Mouse (Mus musculus) heart, postnatal 0 days (tissue): ENCODE results near the gene Exoc5. TPM values are rescaled to one million over a fixed set of nuclear protein-coding genes. Genes with fewer than 3 reads are reported as not detected.

Experiments used
- ATAC-seq: fragments of 200-750 bp; cut with Nextera tagmentation; 2 replicates; pipeline ENCODE4 v1.8.0; 2017; ENCODE audit warnings: low read depth, moderate number of reproducible peaks, moderate library complexity; ENCODE audit not compliant: insufficient read depth
- DNase-seq: peaks from one replicate; pipeline ENCODE4 v3.0.0-alpha.2; 2016; ENCODE audit warnings: low spot score
- H3K27ac ChIP-seq: fragments of 300-500 bp; sonication (generic); 2 replicates; pipeline ENCODE4 v1.5.1; 2014; ENCODE audit warnings: low read depth, mild to moderate bottlenecking
- H3K27me3 ChIP-seq: fragments of 300-500 bp; sonication (generic); 2 replicates; pipeline ENCODE4 v1.6.1; 2014; ENCODE audit warnings: low read length, mixed read lengths; ENCODE audit not compliant: control insufficient read depth, insufficient read depth
- H3K36me3 ChIP-seq: fragments of 300-500 bp; sonication (generic); replicated peaks from 2 replicates; pipeline ENCODE4 v1.6.1; 2014; ENCODE audit warnings: low read length, mixed read lengths; ENCODE audit not compliant: control insufficient read depth, insufficient read depth
- H3K4me1 ChIP-seq: fragments of 300-500 bp; sonication (generic); 2 replicates; pipeline ENCODE4 v1.6.1; 2014; ENCODE audit warnings: antibody characterized with exemption; ENCODE audit not compliant: control insufficient read depth, insufficient read depth
- H3K4me2 ChIP-seq: fragments of 300-500 bp; sonication (generic); 2 replicates; pipeline ENCODE4 v1.6.1; 2014; ENCODE audit warnings: low read depth, mild to moderate bottlenecking, low read length, moderate library complexity
- H3K4me3 ChIP-seq: fragments of 300-500 bp; sonication (generic); 2 replicates; pipeline ENCODE4 v1.5.1; 2014; ENCODE audit warnings: low read depth, low read length
- H3K9ac ChIP-seq: fragments of 300-500 bp; sonication (generic); replicated peaks from 2 replicates; pipeline ENCODE4 v1.6.1; 2014; ENCODE audit warnings: low read depth, low read length, mixed read lengths
- H3K9me3 ChIP-seq: fragments of 300-500 bp; sonication (generic); replicated peaks from 2 replicates; pipeline ENCODE4 v1.6.1; 2016; ENCODE audit warnings: low read length; ENCODE audit not compliant: control insufficient read depth
- CTCF ChIP-seq: IDR thresholded peaks from 2 replicates; pipeline ENCODE4 v1.5.1; 2016; ENCODE audit warnings: antibody characterized with exemption, control low read depth, low read depth
- EP300 ChIP-seq: IDR thresholded peaks from 2 replicates; pipeline ENCODE4 v1.6.1; 2016; ENCODE audit warnings: antibody characterized with exemption, low read depth
- WGBS: fragments of 180-500 bp; shearing (Covaris S2); extraction: QIAGEN DNeasy Blood & Tissue Kit; methylation state at CpG from one replicate; pipeline ENCODE4 v1.1.7; 2014; 5-methylcytosine and 5-hydroxymethylcytosine counted together
- polyA plus RNA-seq: library from polyadenylated mRNA; unstranded; fragments of >200 nt; fragmentation: Nextera tagmentation; extraction: Ambion mirVana; gene quantifications from 2 replicates; pipeline ENCODE4 v1.2.1, GENCODE M21; 2015
- total RNA-seq: library from RNA; depleted of rRNA; stranded (reverse); fragments of >200 nt; gene quantifications from 2 replicates; pipeline ENCODE4 v1.2.3, GENCODE M21; 2014; ENCODE audit warnings: low replicate concordance

Gene Exoc5
- total and polyA plus RNA-seq, 2 experiments from 2014 or later, result 22.9 to 35.0 TPM

DNA sequence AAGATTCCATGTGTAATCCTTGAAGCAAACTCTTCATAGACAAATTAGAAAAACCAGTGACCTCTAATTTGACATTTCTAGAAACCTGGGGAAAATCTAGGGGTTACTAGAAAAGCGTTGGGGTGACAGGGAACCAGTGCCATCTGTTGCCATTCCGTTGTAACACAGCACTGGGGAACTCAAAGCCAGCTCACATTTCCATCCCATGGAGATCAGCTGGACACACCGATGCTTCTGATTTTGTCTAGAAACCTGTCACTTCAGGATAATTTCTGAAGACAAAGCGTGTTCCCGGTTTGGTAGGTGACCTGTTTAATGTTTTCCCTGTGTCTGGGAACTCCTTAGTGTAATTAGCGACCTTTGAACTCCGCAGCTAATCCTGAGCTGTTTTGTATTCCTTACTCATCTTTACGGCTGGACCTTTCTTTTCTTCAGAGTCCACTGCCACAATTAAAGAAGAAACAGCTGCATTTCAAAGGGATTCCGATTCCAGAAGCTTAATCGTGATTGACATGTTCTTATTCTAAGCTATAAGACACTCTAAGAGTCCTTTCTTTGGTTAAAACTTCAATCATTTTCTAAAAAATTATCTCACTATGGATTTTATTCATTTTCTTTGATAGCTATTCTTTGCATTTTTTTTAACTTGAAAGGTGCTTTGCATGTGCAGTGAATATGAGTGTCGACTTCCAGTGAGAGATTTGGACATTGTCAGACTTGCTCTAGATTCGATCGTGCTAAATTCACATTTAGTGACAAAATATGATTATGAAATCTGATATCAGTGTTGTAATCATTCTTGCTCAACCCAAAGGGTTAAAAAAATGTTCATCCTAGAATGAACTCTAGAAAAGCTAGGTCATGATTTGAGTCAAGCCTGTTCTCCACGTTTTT lies 21.9 kb upstream of the Exoc5 start:
- WGBS, result 82% methylated on average over 14 of the region's 14 CpGs
- Histone ChIP-seq H3K27me3 (no peaks in the 10 kb centered on the region), H3K4me1 (no peaks in the 10 kb centered on the region), H3K36me3 (peaks cover 28% of the 10 kb centered on the region), H3K4me2 (no peak overlapping the region), H3K4me3 (no peak overlapping the region), H3K9ac (no peak overlapping the region), H3K9me3 (no peaks in the 10 kb centered on the region), H3K27ac (no peak overlapping the region)
- TF ChIP-seq CTCF (no peak), EP300 (no peak)
- ATAC-seq (no peak), DNase-seq (no peak)

DNA sequence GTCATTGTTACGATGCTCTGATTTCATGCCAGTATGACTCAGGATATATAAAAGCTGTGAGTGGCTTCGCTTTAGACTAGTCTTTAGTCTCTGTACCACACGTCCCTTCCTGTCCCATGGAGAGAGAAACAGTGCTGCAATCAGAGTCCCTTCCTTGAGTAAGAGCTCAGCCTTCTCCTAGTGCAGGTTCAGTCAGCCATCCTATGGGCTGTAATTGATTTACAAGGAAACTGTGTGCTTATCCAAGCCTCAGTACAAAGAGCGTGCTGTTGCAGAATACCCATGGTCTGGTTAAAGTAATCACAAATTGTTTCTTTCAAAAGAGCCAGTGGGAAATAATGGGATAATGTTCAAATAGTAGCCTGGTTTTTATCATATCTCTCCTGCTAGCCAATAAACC lies 20.1 kb upstream of the Exoc5 start:
- Histone ChIP-seq H3K27me3 (no peaks in the 10 kb centered on the region), H3K9me3 (no peaks in the 10 kb centered on the region), H3K9ac (no peak overlapping the region), H3K36me3 (peaks cover 28% of the 10 kb centered on the region), H3K4me1 (no peaks in the 10 kb centered on the region), H3K4me2 (no peak overlapping the region), H3K4me3 (no peak overlapping the region), H3K27ac (no peak overlapping the region)
- no peak for ATAC-seq
- WGBS, result 83% methylated on average over 4 of the region's 4 CpGs
- TF ChIP-seq EP300, result no peak
- no peak for TF ChIP-seq CTCF
- no peak for DNase-seq

DNA sequence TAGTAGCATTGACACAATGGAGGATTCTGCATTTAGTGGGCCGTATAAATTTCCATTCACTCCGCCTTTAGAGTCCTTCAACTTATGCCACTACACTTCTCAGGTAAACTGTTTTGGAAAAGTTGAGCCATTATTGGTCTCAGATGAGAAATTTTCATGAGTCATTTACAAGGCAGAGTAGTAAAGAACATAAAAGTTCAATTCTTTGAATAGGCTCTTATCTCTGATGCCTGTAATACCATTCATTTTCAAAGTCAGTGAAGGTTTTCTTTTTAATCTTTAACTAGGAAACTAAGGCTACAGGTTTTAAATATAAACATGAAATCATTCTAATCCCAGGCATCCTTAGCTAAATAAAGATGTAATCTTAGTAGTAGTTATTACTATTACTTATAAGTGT lies 12.4 kb upstream of the Exoc5 start:
- Histone ChIP-seq H3K4me3 (no peak overlapping the region), H3K36me3 (peaks cover 17% of the 10 kb centered on the region), H3K9me3 (no peaks in the 10 kb centered on the region), H3K27me3 (no peaks in the 10 kb centered on the region), H3K4me2 (no peak overlapping the region), H3K4me1 (no peaks in the 10 kb centered on the region), H3K9ac (no peak overlapping the region), H3K27ac (no peak overlapping the region)
- ATAC-seq (no peak), DNase-seq (no peak)
- TF ChIP-seq EP300 (no peak), CTCF (no peak)
- 93% methylated on average over 2 of the region's 2 CpGs for WGBS

DNA sequence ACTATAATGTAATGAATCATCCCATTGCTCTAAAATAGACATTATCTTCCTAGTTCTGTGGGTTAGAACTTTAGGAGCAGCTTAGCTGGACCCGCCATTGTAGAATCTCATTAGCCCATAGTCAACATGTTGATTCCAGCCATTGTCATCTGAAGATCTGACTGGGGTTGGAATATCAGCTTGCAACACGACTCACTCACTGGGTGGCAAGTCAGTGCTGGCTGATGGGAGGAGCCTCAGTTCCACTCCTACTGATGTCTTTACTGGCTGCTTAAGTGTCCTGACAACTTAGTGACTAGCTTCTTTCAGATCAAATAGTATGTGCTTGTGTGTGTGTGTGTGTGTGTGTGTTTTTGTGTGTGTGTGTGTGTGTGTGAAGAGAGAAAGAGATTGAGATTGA lies 7.9 kb upstream of the Exoc5 start:
- no peak for ATAC-seq
- H3K9me3 ChIP-seq, result no peaks in the 10 kb centered on the region
- WGBS, result 60% methylated on average over 2 of the region's 2 CpGs
- no peaks in the 10 kb centered on the region for H3K4me1 ChIP-seq
- no peak overlapping the region for H3K4me2 ChIP-seq
- H3K4me3 ChIP-seq, result no peak overlapping the region
- H3K9ac ChIP-seq, result no peak overlapping the region
- peaks cover 15% of the 10 kb centered on the region for H3K36me3 ChIP-seq
- no peak for TF ChIP-seq EP300
- no peaks in the 10 kb centered on the region for H3K27me3 ChIP-seq
- no peak overlapping the region for H3K27ac ChIP-seq
- no peak for DNase-seq

DNA sequence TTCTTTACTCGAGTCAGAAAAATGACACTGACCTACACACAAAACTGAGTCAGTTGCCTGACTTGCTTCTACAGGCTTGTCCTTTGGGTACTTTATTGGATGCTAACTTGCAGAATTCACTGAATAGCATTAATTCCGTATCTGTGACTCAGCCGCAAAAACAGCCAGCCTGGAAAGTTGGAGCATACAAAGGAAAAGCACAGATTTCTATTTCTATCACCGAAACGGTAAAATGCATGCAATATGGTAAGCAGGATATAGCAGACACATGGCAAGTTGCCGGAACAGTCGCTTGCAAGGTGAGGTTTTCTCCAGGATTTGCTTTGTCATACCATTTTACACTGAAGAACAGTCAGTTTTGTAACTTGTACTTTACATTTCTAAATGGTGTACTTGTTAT lies 7.4 kb upstream of the Exoc5 start:
- Histone ChIP-seq H3K4me3 (no peak overlapping the region), H3K27me3 (no peaks in the 10 kb centered on the region), H3K27ac (no peak overlapping the region), H3K36me3 (peaks cover 15% of the 10 kb centered on the region), H3K4me2 (no peak overlapping the region), H3K9me3 (no peaks in the 10 kb centered on the region), H3K9ac (no peak overlapping the region), H3K4me1 (no peaks in the 10 kb centered on the region)
- ATAC-seq (no peak), DNase-seq (no peak)
- WGBS, result 90% methylated on average over 7 of the region's 7 CpGs
- TF ChIP-seq CTCF, result no peak
- no peak for TF ChIP-seq EP300

DNA sequence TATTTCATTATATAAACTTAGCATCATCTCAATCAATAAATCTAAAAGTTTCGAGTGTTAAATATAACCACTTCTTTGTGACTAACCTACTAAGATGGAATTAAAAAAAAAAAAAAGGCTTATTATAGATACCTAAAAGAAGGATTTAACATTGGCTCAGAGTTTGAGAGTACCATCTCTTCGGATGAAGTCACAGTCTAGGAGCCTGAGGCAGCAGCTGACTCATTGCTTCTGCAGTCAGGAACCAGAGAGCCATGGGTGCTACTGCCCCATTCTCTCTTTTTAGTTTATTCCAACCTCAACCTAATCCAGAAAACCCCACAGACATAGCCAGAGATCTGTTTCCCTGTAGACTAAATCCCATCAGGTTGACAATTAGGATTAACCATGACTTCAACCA lies 6.4 kb upstream of the Exoc5 start:
- Histone ChIP-seq H3K4me3 (no peak overlapping the region), H3K4me2 (no peak overlapping the region), H3K27me3 (no peaks in the 10 kb centered on the region), H3K9ac (no peak overlapping the region), H3K9me3 (no peaks in the 10 kb centered on the region), H3K36me3 (peaks cover 15% of the 10 kb centered on the region), H3K4me1 (peaks cover 2% of the 10 kb centered on the region), H3K27ac (no peak overlapping the region)
- WGBS, result 89% methylated on average over 2 of the region's 2 CpGs
- ATAC-seq (no peak), DNase-seq (no peak)
- TF ChIP-seq CTCF, result no peak
